Mouse (Mus musculus): Measurements from ENCODE around the gene Zfp354a.

DNA sequence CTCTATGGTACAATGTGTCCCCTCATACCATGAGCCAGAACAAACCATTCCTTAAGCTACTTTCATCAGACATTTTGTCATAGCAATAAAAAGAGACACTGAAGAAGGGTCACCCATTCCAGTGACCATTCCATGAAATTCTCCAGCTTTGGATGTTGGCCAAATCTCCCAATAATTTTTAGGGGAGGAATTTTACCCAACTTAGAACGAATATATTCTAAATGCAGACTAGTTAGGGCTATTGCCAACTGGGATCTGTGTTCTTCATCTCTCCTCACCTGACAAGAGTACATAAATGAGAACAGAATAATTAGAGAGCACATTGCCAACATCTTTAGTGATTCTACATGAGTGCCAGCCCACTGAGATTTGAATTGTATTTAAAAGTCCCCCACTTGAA, 45.1 kb upstream of the Zfp354a start, which contains the start of gene Olfr54:
- TF ChIP-seq EP300 (optimal IDR thresholded peaks at IDR 0.05) (no peak), CTCF (IDR thresholded peaks at IDR 0.05; ENCODE audit: low read depth) (no peak)

Measured in stomach, postnatal 0 days (tissue).